Mouse (Mus musculus): Measurements from ENCODE around the gene Crat. TPM values are rescaled to one million over a fixed set of nuclear protein-coding genes. Genes with fewer than 3 reads are reported as not detected.

Crat gene
- polyA plus RNA-seq, 1 experiment = 96.4 TPM

DNA sequence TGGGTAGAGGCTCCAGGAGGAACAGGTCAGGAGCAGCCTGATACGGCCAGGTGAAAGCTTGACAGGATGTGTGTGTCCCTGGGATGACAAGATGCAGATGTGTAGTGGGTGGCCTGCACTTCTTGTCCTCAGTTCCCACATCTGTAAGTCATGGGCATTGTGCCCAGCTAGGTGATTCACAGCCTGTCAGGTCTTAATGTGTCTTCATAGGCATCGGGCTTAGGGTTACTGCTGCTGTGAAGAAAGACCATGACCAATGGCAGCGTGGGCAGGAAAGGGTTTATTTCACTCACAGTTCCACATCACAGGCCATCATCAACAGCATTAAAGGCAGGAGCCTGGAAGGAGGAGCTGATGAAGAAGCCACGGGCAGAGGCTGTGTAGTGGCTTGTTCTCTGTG, 30.0 kb downstream of the Crat start:
- Histone ChIP-seq H3K27me3 (ENCODE audit: control insufficient read depth, insufficient read depth, low read length) (no peaks in the 10 kb centered on the region), H3K27ac (ENCODE audit: control insufficient read depth, insufficient read depth, low read length) (no peak overlapping the region), H3K4me3 (ENCODE audit: control insufficient read depth, insufficient read depth, low read length) (no peak overlapping the region), H3K4me1 (replicated peaks; ENCODE audit: control insufficient read depth, insufficient read depth, low read length) (no peaks in the 10 kb centered on the region; the same call in 1 of the 2 replicates), H3K36me3 (ENCODE audit: control insufficient read depth, insufficient read depth, low read length) (no peaks in the 10 kb centered on the region)
- DNase-seq = no peak
- TF ChIP-seq POLR2A (IDR thresholded peaks at IDR 0.05; ENCODE audit: control insufficient read depth, extremely low read depth, insufficient read depth, low read length, poor library complexity) (no peak), CTCF (IDR thresholded peaks at IDR 0.05; ENCODE audit: borderline replicate concordance, control insufficient read depth, extremely low read depth, insufficient read depth, low read length, poor library complexity) (no peak)
- 80% methylated on average over 4 of the region's 4 CpGs for WGBS

GRCm38 (mm10) chr2:30384814-30385213, 30.8 kb downstream of the Crat start:
- no peak for DNase-seq
- 22% methylated on average over 5 of the region's 5 CpGs for WGBS

DNA sequence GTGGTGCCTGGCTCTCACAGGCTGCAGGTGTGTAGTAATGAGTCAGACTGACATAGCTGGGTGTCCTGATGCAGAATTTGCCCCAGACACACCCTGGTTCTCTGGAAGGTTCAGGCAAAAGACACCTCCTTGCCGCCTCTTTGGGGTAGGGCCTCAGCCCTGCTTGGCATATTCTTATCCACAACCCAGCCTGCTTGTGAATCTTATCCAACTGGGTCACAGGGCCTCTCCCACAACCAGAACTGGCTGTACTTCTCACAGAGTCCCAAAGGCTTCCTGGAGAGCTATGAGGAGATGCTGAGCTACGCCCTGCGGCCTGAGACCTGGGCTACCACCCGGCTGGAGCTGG, 34.3 kb downstream of the Crat start:
- Histone ChIP-seq H3K27me3 (ENCODE audit: control insufficient read depth, insufficient read depth, low read length) (no peaks in the 10 kb centered on the region), H3K36me3 (ENCODE audit: control insufficient read depth, insufficient read depth, low read length) (no peaks in the 10 kb centered on the region), H3K4me3 (ENCODE audit: control insufficient read depth, insufficient read depth, low read length) (no peak overlapping the region), H3K4me1 (replicated peaks; ENCODE audit: control insufficient read depth, insufficient read depth, low read length) (no peaks in the 10 kb centered on the region; the same call in 1 of the 2 replicates), H3K27ac (ENCODE audit: control insufficient read depth, insufficient read depth, low read length) (no peak overlapping the region)
- DNase-seq = no peak
- WGBS = 98% methylated on average over 4 of the region's 4 CpGs
- no peak for TF ChIP-seq CTCF (IDR thresholded peaks at IDR 0.05; ENCODE audit: borderline replicate concordance, control insufficient read depth, extremely low read depth, insufficient read depth, low read length, poor library complexity)
- TF ChIP-seq POLR2A (IDR thresholded peaks at IDR 0.05; ENCODE audit: control insufficient read depth, extremely low read depth, insufficient read depth, low read length, poor library complexity) = no peak

More at GRCm38 (mm10) chr2:30384814-30385213, 30.8 kb downstream of the Crat start:
- Histone ChIP-seq H3K27ac (ENCODE audit: control insufficient read depth, insufficient read depth, low read length) (no peak overlapping the region), H3K36me3 (ENCODE audit: control insufficient read depth, insufficient read depth, low read length) (no peaks in the 10 kb centered on the region), H3K4me1 (replicated peaks; ENCODE audit: control insufficient read depth, insufficient read depth, low read length) (no peaks in the 10 kb centered on the region; the same call in 1 of the 2 replicates), H3K27me3 (ENCODE audit: control insufficient read depth, insufficient read depth, low read length) (no peaks in the 10 kb centered on the region), H3K4me3 (ENCODE audit: control insufficient read depth, insufficient read depth, low read length) (no peak overlapping the region)
- TF ChIP-seq CTCF (IDR thresholded peaks at IDR 0.05; ENCODE audit: borderline replicate concordance, control insufficient read depth, extremely low read depth, insufficient read depth, low read length, poor library complexity) = no peak
- TF ChIP-seq POLR2A (IDR thresholded peaks at IDR 0.05; ENCODE audit: control insufficient read depth, extremely low read depth, insufficient read depth, low read length, poor library complexity) = no peak

DNA sequence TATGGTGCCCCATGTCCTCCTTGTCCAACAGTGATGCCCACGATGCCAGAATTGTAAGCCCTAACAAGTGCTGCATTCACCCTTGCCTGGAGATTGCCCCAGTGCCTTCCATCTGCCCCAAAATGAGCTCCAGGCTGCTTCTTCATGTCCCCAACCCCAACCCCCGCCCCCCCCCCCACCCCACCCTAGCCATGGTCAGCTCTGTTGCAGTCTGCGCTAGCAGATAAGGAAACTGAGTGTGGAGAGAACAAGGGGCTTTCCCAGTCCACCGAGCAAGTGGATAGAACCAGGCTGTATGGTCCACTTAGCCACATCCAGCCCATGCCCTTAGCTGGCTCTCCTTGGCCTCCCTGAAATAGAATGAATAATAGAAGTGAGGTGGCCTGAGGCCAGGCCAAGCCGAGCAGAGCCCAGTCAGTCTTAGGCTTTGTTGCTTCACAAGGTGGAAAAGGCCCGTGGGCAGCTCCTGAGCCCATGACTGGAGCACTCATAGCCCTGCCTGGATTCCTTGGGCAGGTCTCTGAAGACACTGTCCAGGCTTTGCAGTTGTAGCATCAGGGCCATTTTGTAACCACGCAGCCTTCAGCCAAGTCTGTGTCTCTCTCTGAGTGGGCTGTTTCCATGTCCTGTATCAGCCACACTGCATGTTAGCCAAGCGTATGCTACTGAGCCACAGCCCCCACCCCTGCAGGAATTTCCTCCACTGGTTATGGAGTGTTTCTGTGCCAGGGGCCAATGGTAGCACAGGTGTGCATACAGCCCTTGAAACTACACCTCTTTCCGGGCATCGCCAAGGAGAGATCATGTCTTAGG, 34.8 kb downstream of the Crat start:
- WGBS = 96% methylated on average over 10 of the region's 10 CpGs
- no peak for DNase-seq

DNA sequence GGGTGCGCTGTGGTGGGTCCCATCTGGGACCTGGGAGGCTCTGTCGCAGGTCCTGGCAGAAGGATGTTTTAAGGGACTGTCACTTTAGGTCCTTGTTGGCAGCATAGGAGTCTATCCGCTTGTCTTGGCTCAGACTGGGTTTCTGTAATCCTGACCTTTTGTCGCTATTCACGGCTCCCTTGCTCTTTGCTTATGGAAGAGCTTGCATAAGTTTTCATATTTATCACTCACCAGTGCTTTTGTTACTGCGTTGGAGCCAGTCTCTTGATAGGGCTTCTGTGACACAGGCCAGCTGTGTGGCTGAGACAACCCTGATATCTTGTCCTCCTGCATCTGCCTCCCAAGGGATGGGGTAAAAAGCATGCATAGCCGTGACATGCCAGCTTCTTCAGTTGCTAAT, 36.3 kb downstream of the Crat start:
- 96% methylated on average over 7 of the region's 7 CpGs for WGBS
- no peak overlapping the region for H3K27ac ChIP-seq (ENCODE audit: control insufficient read depth, insufficient read depth, low read length)
- no peaks in the 10 kb centered on the region for H3K36me3 ChIP-seq (ENCODE audit: control insufficient read depth, insufficient read depth, low read length)
- no peak for TF ChIP-seq POLR2A (IDR thresholded peaks at IDR 0.05; ENCODE audit: control insufficient read depth, extremely low read depth, insufficient read depth, low read length, poor library complexity)
- no peaks in the 10 kb centered on the region for H3K27me3 ChIP-seq (ENCODE audit: control insufficient read depth, insufficient read depth, low read length)
- H3K4me1 ChIP-seq (replicated peaks; ENCODE audit: control insufficient read depth, insufficient read depth, low read length) = no peaks in the 10 kb centered on the region
- no peak overlapping the region for H3K4me3 ChIP-seq (ENCODE audit: control insufficient read depth, insufficient read depth, low read length)
- no peak for DNase-seq

More for the DNA sequence above, 34.8 kb downstream of the Crat start:
- no peak for TF ChIP-seq POLR2A (IDR thresholded peaks at IDR 0.05; ENCODE audit: control insufficient read depth, extremely low read depth, insufficient read depth, low read length, poor library complexity)
- Histone ChIP-seq H3K27me3 (ENCODE audit: control insufficient read depth, insufficient read depth, low read length) (no peaks in the 10 kb centered on the region), H3K27ac (ENCODE audit: control insufficient read depth, insufficient read depth, low read length) (no peak overlapping the region), H3K36me3 (ENCODE audit: control insufficient read depth, insufficient read depth, low read length) (no peaks in the 10 kb centered on the region), H3K4me3 (ENCODE audit: control insufficient read depth, insufficient read depth, low read length) (no peak overlapping the region), H3K4me1 (replicated peaks; ENCODE audit: control insufficient read depth, insufficient read depth, low read length) (no peaks in the 10 kb centered on the region; the same call in 1 of the 2 replicates)

DNA sequence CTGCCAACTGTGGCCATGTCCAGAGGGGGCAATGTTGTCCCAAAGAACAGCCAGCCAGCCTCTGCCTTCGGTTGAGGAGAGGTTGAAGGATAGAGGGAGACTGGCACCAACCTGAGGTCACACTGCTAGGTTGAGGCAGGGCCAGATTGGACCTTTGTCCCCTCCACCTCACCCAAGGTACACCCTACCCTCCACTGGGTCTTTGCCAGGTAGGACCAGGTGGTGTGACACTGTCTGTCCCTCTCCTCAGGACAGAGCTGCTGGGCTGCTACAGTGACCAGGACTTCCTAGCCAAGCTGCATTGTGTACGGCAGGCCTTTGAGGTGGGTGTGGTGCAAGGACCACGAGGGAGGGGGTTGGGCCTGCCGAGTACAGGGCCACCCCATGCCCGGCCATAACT, 37.9 kb downstream of the Crat start:
- 96% methylated on average over 5 of the region's 5 CpGs for WGBS
- TF ChIP-seq POLR2A (IDR thresholded peaks at IDR 0.05; ENCODE audit: control insufficient read depth, extremely low read depth, insufficient read depth, low read length, poor library complexity) = no peak
- no peak for TF ChIP-seq CTCF (IDR thresholded peaks at IDR 0.05; ENCODE audit: borderline replicate concordance, control insufficient read depth, extremely low read depth, insufficient read depth, low read length, poor library complexity)
- no peaks in the 10 kb centered on the region for H3K27me3 ChIP-seq (ENCODE audit: control insufficient read depth, insufficient read depth, low read length)
- no peak overlapping the region for H3K27ac ChIP-seq (ENCODE audit: control insufficient read depth, insufficient read depth, low read length)
- no peak overlapping the region for H3K4me3 ChIP-seq (ENCODE audit: control insufficient read depth, insufficient read depth, low read length)
- DNase-seq = no peak
- no peaks in the 10 kb centered on the region for H3K4me1 ChIP-seq (replicated peaks; ENCODE audit: control insufficient read depth, insufficient read depth, low read length)
- H3K36me3 ChIP-seq (ENCODE audit: control insufficient read depth, insufficient read depth, low read length) = no peaks in the 10 kb centered on the region

GRCm38 (mm10) chr2:30375893-30376292, 39.7 kb downstream of the Crat start:
- no peak overlapping the region for H3K27ac ChIP-seq (ENCODE audit: control insufficient read depth, insufficient read depth, low read length)
- TF ChIP-seq POLR2A (IDR thresholded peaks at IDR 0.05; ENCODE audit: control insufficient read depth, extremely low read depth, insufficient read depth, low read length, poor library complexity) (no peak), CTCF (IDR thresholded peaks at IDR 0.05; ENCODE audit: borderline replicate concordance, control insufficient read depth, extremely low read depth, insufficient read depth, low read length, poor library complexity) (no peak)
- no peak overlapping the region for H3K4me3 ChIP-seq (ENCODE audit: control insufficient read depth, insufficient read depth, low read length)

More at GRCm38 (mm10) chr2:30375893-30376292, 39.7 kb downstream of the Crat start:
- Histone ChIP-seq H3K36me3 (ENCODE audit: control insufficient read depth, insufficient read depth, low read length) (no peaks in the 10 kb centered on the region; the same call in 1 of the 2 replicates), H3K4me1 (replicated peaks; ENCODE audit: control insufficient read depth, insufficient read depth, low read length) (no peaks in the 10 kb centered on the region), H3K27me3 (ENCODE audit: control insufficient read depth, insufficient read depth, low read length) (no peaks in the 10 kb centered on the region)
- DNase-seq = no peak
- 95% methylated on average over 10 of the region's 10 CpGs for WGBS
